Mouse (Mus musculus): ENCODE measurements at regions not wholly inside any gene's neighbourhood (a gene's known extent, or its start where the extent isn't known, plus 50 kb on each side); places are given as distances from the start of the nearest gene placed in this dataset.

- WGBS: 13% methylated on average over 2 of the region's 2 CpGs
- no peak; the same call in 1 of the 2 replicates for ATAC-seq
- no peaks in the 10 kb centered on the region for H3K36me3 ChIP-seq (ENCODE audit: insufficient read depth)
- 0 out of 2 replicates have a peak, but pooled peaks cover 3% of the 10 kb centered on the region for H3K4me1 ChIP-seq (ENCODE audit: insufficient read depth)
- no peak for TF ChIP-seq CTCF (IDR thresholded peaks at IDR 0.05; ENCODE audit: low read depth)
- no peak for DNase-seq
- H3K9ac ChIP-seq: no peak overlapping the region
- H3K9me3 ChIP-seq (ENCODE audit: low read length): no peaks in the 10 kb centered on the region
- no peak overlapping the region for H3K4me3 ChIP-seq (ENCODE audit: low read depth, low read length)
- no peaks in the 10 kb centered on the region for H3K27me3 ChIP-seq (ENCODE audit: insufficient read depth, low read length)
- H3K4me2 ChIP-seq (ENCODE audit: low read depth): no peak overlapping the region
- no peak overlapping the region for H3K27ac ChIP-seq (ENCODE audit: low read depth, low read length)
Measured at GRCm38 (mm10) chr12:7450506-7450905, 526.9 kb upstream of the Apob start.

- Histone ChIP-seq H3K9me3 (ENCODE audit: low read length) (no peaks in the 10 kb centered on the region), H3K27me3 (ENCODE audit: insufficient read depth, low read length) (no peaks in the 10 kb centered on the region), H3K27ac (ENCODE audit: low read depth, low read length) (no peak overlapping the region), H3K9ac (no peak overlapping the region), H3K4me1 (ENCODE audit: insufficient read depth) (no peaks in the 10 kb centered on the region), H3K4me3 (ENCODE audit: low read depth, low read length) (no peak overlapping the region), H3K4me2 (ENCODE audit: low read depth) (no peak overlapping the region), H3K36me3 (ENCODE audit: insufficient read depth) (no peaks in the 10 kb centered on the region)
- TF ChIP-seq CTCF (IDR thresholded peaks at IDR 0.05; ENCODE audit: low read depth): no peak
- ATAC-seq: no peak; the same call in 1 of the 2 replicates
- 44% methylated on average over 5 of the region's 5 CpGs for WGBS
- peak; percentile 20 for DNase-seq
Measured at GRCm38 (mm10) chr12:7457036-7457435, 520.4 kb upstream of the Apob start.

- DNase-seq (no peak), ATAC-seq (no peak)
- no peaks in the 10 kb centered on the region for H3K4me1 ChIP-seq (ENCODE audit: insufficient read depth)
- TF ChIP-seq CTCF (IDR thresholded peaks at IDR 0.05; ENCODE audit: low read depth): no peak
- no peak overlapping the region for H3K9ac ChIP-seq
- H3K27ac ChIP-seq (ENCODE audit: low read depth, low read length): no peak overlapping the region
- 25% methylated on average over 4 of the region's 4 CpGs for WGBS
- H3K27me3 ChIP-seq (ENCODE audit: insufficient read depth, low read length): no peaks in the 10 kb centered on the region
- no peak overlapping the region for H3K4me3 ChIP-seq (ENCODE audit: low read depth, low read length)
- H3K9me3 ChIP-seq (ENCODE audit: low read length): no peaks in the 10 kb centered on the region
- no peak overlapping the region for H3K4me2 ChIP-seq (ENCODE audit: low read depth)
- no peaks in the 10 kb centered on the region for H3K36me3 ChIP-seq (ENCODE audit: insufficient read depth)
Measured at GRCm38 (mm10) chr12:7457544-7457943, 519.9 kb upstream of the Apob start.

GRCm38 (mm10) chr12:7464947-7465346, 512.5 kb upstream of the Apob start:
- Histone ChIP-seq H3K36me3 (ENCODE audit: insufficient read depth) (no peaks in the 10 kb centered on the region), H3K4me2 (ENCODE audit: low read depth) (no peak overlapping the region), H3K27ac (ENCODE audit: low read depth, low read length) (no peak overlapping the region), H3K4me1 (ENCODE audit: insufficient read depth) (no peaks in the 10 kb centered on the region), H3K27me3 (ENCODE audit: insufficient read depth, low read length) (no peaks in the 10 kb centered on the region), H3K9ac (no peak overlapping the region), H3K9me3 (ENCODE audit: low read length) (no peaks in the 10 kb centered on the region), H3K4me3 (ENCODE audit: low read depth, low read length) (no peak overlapping the region)
- DNase-seq: peak; percentile 30
- no peak for TF ChIP-seq CTCF (IDR thresholded peaks at IDR 0.05; ENCODE audit: low read depth)
- 5% methylated on average over 1 of the region's 1 CpGs for WGBS
- ATAC-seq: peak; percentile 42; the same call in 1 of the 2 replicates

- Histone ChIP-seq H3K4me2 (ENCODE audit: low read depth) (no peak overlapping the region), H3K36me3 (ENCODE audit: insufficient read depth) (no peaks in the 10 kb centered on the region), H3K27me3 (ENCODE audit: insufficient read depth, low read length) (no peaks in the 10 kb centered on the region), H3K9me3 (ENCODE audit: low read length) (no peaks in the 10 kb centered on the region), H3K9ac (no peak overlapping the region), H3K4me3 (ENCODE audit: low read depth, low read length) (no peak overlapping the region), H3K27ac (ENCODE audit: low read depth, low read length) (no peak overlapping the region), H3K4me1 (ENCODE audit: insufficient read depth) (no peaks in the 10 kb centered on the region)
- ATAC-seq (peak; percentile 42; the same call in 1 of the 2 replicates), DNase-seq (no peak)
- 59% methylated on average over 12 of the region's 12 CpGs for WGBS
- no peak for TF ChIP-seq CTCF (IDR thresholded peaks at IDR 0.05; ENCODE audit: low read depth)
Measured at GRCm38 (mm10) chr12:7512579-7513248, 464.7 kb upstream of the Apob start.

GRCm38 (mm10) chr12:7537389-7537788, 440.1 kb upstream of the Apob start:
- DNase-seq (no peak), ATAC-seq (no peak)
- H3K4me2 ChIP-seq (ENCODE audit: low read depth): no peak overlapping the region
- no peaks in the 10 kb centered on the region for H3K36me3 ChIP-seq (ENCODE audit: insufficient read depth)
- H3K9ac ChIP-seq: no peak overlapping the region
- no peak for TF ChIP-seq CTCF (IDR thresholded peaks at IDR 0.05; ENCODE audit: low read depth)
- no peaks in the 10 kb centered on the region for H3K4me1 ChIP-seq (ENCODE audit: insufficient read depth)
- H3K4me3 ChIP-seq (ENCODE audit: low read depth, low read length): no peak overlapping the region
- no peaks in the 10 kb centered on the region for H3K9me3 ChIP-seq (ENCODE audit: low read length)
- no peak overlapping the region for H3K27ac ChIP-seq (ENCODE audit: low read depth, low read length)
- no peaks in the 10 kb centered on the region for H3K27me3 ChIP-seq (ENCODE audit: insufficient read depth, low read length)

- 55% methylated on average over 8 of the region's 8 CpGs for WGBS
- Histone ChIP-seq H3K4me3 (ENCODE audit: low read depth, low read length) (no peak overlapping the region), H3K36me3 (ENCODE audit: insufficient read depth) (no peaks in the 10 kb centered on the region)
Measured at GRCm38 (mm10) chr12:7543281-7543981, 434.0 kb upstream of the Apob start.

More at GRCm38 (mm10) chr12:7543281-7543981, 434.0 kb upstream of the Apob start:
- Histone ChIP-seq H3K27ac (ENCODE audit: low read depth, low read length) (no peak overlapping the region), H3K9me3 (ENCODE audit: low read length) (no peaks in the 10 kb centered on the region), H3K27me3 (ENCODE audit: insufficient read depth, low read length) (no peaks in the 10 kb centered on the region), H3K4me2 (ENCODE audit: low read depth) (no peak overlapping the region), H3K4me1 (ENCODE audit: insufficient read depth) (no peaks in the 10 kb centered on the region; the same call in 1 of the 2 replicates), H3K9ac (no peak overlapping the region)
- peak; percentile 57 for DNase-seq
- peak; percentile 65 for TF ChIP-seq CTCF (IDR thresholded peaks at IDR 0.05; ENCODE audit: low read depth)
- no peak for ATAC-seq
